Mouse (Mus musculus) cerebellum, adult 9-10 months (tissue): ENCODE data around the gene Pik3ca.

Experiments used
- DNase-seq: peaks from one replicate; pipeline ENCODE4 v3.0.0; 2022

Pik3ca gene

DNA sequence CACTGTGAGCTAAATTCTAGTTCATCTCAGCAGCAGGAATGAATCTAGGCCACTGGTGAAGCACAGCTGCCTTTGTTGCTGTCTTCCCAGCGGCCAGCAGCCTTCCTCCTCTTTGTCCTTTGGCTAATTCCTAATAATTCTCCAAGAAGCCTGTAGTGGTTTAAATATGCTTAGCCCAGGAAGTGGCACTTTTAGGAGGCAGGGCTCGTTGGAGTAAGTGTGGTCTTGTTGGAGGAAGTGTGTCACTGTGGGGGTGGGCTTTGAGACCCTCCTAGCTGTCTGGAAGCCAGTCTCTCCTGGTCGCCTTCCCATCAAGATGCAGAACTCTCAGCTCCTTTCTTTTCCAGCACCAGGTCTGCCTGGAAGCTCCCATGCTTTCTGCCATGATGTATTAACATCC, 108.4 kb downstream of the Pik3ca start:
- no peak for DNase-seq

DNA sequence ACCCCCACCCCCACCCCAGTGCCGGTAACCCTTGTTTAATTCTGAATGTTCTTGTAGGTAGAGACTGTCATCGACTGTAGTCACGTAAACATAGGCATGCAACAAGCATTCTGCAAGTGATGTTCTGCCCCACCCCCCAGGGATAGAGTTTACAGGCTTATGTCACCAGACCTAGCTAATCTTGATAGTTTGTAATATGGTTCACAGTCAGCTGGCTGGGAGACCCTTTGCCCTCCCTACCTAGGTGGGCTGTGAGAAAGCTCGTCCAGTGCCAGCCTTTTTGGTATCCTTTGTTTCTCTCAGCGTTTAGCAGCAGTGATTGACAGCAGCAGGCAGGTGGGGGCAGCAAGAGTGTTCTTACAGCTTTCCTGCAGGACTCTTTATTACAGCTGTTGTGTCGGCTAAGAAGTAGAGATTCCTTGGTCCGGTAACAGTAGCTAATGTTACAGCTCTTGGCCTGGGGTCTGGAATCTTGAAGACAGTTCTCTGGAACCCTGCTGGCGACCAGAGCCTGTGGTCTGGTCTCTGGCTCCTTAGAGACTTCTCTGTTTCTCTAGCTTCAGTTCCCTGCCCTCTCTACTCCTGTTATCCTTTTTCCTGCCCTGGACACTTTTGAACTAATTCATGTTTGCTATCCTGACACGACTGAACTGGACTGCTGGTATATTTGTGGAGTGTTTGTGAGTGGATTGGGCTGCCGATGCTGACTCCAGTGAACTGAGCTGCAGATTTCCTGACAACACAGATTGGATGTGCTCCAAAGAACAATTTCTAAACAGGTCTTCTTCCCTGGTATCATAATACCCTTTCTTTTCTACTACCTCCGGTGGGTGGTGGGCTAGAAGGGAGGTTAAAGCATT, 109.1 kb downstream of the Pik3ca start:
- no peak for DNase-seq

- DNase-seq, result peak; percentile 83
Measured at GRCm38 (mm10) chr3:32508666-32509324, 111.3 kb downstream of the Pik3ca start.

DNA sequence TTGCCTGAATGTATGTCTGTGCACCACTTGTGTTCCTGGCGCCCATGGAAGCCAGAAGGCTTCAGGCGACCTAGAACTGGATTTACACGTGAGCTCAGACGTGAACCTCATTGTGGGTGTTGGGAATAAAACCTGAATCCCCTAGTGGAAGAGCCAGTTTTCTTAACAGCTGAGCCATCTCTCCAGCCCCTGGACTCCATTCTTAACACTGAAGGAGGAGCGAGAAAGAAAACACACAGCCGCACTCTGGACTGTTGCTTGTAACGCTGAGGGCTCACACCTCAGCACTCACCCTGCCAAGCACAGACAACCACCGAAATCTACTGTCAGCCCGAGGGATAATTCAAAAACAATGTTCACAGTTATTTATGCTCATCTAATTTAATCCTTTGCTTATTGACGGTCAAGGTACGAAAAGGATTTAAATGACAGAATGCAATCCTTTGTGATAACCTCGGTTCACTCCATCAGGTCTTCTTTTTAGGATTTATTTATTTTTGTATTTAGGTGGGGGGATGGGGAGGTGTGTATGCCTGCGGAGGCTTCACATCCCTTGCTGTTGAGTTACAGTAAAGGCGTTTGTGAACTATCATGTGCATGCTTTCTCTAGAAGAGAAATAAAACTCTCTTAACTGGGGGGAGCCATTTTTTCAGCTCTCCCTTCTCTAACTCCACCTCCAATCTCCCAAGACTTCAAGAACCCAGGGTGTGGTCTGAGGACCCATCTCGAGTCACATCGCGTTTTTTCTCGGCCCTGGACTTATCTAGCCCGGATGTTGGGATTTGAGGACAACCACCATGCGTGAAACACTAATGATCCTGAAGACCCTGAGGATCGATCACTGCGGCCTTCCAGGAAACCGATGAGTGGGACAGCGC, 112.3 kb downstream of the Pik3ca start, which contains the start of gene Zfp639:
Gene Zfp639 (plus strand): TSS at position 764 of the 879 bp plus-strand sequence.
- no peak for DNase-seq

DNA sequence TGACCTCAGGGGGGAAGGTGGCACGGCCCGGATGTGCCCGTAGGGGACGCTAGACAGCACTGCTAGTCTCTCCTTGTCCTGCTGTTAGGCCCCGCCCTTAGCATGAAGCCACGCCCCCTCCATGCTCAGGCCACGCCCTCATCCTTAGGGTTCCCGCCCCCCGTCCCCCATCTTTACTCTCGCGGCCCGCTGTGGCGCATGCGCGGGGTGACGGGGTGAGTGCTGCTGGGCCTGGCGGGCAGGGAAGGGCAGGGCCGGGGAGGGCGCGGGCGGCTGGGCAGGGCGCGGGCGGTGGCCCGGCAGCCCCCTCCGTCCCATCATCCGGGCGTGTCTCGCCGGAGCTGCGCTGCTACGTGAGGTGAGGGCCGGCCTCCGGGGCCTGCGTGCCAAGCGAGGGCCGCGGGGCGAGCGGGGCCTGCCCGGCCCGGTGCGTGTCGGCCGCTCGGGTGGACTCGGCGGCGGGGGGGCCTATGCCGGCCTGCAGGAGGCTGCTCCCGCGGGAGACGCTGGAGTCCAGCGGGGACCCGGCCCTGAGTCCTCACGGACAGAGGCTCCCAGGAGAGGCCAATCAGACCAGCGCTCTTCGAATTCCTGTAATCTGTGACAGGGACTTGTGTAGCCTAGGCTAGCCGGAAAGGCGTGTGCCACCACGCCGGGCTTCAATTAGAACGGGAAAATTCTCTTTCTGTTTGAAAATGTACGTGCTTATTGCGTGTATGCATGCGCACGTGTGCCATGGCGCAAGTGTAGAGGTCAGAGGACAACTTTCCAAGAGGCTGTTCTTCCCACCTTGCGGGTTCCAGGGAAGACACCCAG, 113.1 kb downstream of the Pik3ca start:
- peak; percentile 96 for DNase-seq

- peak; percentile 69 for DNase-seq
Measured at GRCm38 (mm10) chr3:32511191-32511550, 113.7 kb downstream of the Pik3ca start.

GRCm38 (mm10) chr3:32512686-32513284, 115.3 kb downstream of the Pik3ca start:
- no peak for DNase-seq

GRCm38 (mm10) chr3:32513528-32513927, 116.1 kb downstream of the Pik3ca start:
- DNase-seq, result no peak
